Mouse (Mus musculus): ENCODE results near the gene Enpp4.

The Enpp4 gene

GRCm38 (mm10) chr17:44105287-44106138 is at the start of gene Enpp4:
Gene Enpp4, minus strand, starts transcription at chr17:44105809.
- peak; percentile 53 for DNase-seq (ENCODE audit: low read depth, low spot score)

DNA sequence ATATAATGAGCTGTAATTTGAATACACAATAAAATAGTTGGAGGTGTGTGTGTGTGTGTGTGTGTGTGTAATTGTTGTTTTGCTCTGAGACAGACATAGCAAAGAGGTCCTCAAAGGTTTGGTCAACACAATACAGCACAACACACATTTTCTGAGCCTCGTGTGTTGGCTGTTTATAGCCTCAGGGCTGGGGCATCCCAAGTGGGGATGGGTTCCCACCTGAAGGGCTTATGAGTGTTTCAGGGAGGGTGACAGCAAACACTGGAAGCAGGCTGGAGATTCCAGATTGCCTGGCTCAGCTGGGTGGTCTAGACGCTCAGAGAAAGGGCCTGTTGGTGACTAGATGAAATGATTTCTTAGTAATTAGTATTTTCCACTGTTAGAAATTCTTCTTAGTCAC is 49.6 kb upstream of the Enpp4 start:
- no peak for DNase-seq (ENCODE audit: low read depth, low spot score)

DNA sequence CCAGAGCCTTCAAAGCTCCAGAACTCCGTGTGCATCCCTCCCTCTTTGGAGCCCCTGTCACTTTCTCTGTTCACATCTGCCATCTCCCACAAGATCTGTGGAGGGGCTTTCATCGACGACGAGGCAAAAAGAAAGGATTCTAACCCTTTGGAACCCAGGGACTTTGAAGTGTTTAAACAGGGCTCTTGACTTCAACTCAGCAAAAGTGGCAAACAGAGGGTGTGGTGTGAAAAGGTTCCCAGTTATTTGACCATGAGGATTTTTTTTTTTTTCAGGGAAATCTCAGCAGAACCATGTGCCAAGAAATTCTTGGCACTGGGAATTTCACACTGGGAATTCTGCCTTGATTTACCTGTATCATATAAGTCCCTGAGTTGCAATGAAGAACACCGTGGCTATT is 48.3 kb upstream of the Enpp4 start:
- DNase-seq (ENCODE audit: low read depth, low spot score) = no peak

GRCm38 (mm10) chr17:44151889-44152288 is 46.3 kb upstream of the Enpp4 start:
- no peak for DNase-seq (ENCODE audit: low read depth, low spot score)

GRCm38 (mm10) chr17:44151130-44151529 is 45.5 kb upstream of the Enpp4 start:
- no peak for DNase-seq (ENCODE audit: low read depth, low spot score)

DNA sequence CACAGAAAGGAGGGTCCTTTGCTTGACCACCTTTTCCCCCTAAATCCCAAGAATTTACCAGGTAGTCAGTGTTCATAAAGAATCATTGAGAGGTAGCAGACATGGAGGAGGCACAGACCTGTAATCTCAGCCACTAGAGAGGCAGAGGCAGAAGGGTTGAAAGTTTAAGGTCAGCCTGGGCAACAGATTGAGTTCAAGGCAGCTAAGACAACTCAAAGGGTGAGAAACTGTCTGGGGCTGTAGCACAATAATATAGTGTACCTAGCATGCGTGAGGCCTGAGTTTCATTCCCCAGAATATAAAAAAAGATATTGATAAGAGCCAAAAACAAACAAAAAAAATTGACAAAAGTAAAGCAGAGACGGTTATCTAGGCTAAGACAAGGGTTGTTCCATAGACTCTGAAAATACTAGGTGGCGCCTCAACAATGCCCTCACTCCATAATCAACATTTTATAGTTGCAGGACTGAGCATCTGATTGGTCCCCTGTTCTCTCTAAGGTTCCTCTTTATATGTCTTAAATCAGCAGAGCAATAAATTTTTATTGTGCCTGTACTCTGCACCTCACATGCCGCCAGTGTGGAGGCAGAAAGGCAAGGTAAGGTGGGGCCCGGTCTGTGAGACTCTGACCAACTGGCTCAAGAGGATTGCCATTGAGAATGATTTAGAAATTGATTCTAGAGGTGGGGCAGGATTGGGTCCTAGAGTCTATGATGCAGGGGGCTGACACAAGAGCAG is 42.7 kb upstream of the Enpp4 start:
- no peak for DNase-seq (ENCODE audit: low read depth, low spot score)

DNA sequence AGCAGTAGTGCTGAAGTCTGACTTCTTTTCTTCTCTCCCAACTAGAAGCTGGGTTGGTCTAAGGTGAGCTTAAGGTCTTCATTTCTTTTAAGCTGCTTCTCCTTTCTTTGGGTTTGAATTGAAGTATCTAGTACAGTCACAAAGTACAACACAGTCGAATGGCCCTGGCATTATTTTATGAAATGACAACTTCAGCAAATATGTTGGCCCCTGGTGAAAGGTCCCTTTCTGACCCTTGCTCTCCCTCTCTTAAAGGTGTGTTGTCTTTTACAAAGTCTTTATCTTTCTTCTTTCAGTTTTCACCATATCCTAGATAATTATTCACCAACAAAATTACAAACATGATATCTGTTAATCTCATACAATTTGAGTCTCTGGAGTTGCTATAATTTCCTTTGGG is 40.2 kb upstream of the Enpp4 start:
- DNase-seq (ENCODE audit: low read depth, low spot score) = no peak

- DNase-seq (ENCODE audit: low read depth, low spot score) = no peak
Observed at GRCm38 (mm10) chr17:44136863-44137640, 31.4 kb upstream of the Enpp4 start.

GRCm38 (mm10) chr17:44136018-44136417 is 30.4 kb upstream of the Enpp4 start:
- DNase-seq (ENCODE audit: low read depth, low spot score) = no peak

- DNase-seq (ENCODE audit: low read depth, low spot score) = no peak
Observed at GRCm38 (mm10) chr17:44134545-44134944, 28.9 kb upstream of the Enpp4 start.

DNA sequence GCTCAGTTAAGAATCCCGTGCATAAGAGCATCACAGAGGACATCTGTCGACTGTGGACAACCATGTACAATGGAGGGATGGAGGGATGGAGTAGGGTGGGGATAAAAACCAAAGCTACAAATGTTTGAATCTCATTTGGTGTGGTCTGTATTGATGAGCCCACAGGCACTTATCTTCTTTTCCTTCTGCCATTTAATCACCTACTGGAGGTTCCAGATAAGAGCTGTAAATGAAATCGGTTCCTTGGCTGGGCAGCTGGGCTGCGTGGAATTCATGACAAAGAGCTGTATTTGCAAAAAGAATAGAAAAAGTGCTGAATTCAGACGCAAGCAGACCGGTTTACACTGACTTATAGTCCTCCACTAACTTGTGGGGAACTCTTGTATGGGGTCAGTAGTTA is 28.5 kb upstream of the Enpp4 start:
- DNase-seq (ENCODE audit: low read depth, low spot score) = no peak

- DNase-seq (ENCODE audit: low read depth, low spot score) = peak; percentile 37
Observed at GRCm38 (mm10) chr17:44130429-44130828, 24.8 kb upstream of the Enpp4 start.

- DNase-seq (ENCODE audit: low read depth, low spot score) = no peak
Observed at GRCm38 (mm10) chr17:44129092-44129750, 23.6 kb upstream of the Enpp4 start.

GRCm38 (mm10) chr17:44121366-44122100 is 15.9 kb upstream of the Enpp4 start:
- DNase-seq (ENCODE audit: low read depth, low spot score) = no peak

GRCm38 (mm10) chr17:44118231-44118630 is 12.6 kb upstream of the Enpp4 start:
- DNase-seq (ENCODE audit: low read depth, low spot score) = no peak

DNA sequence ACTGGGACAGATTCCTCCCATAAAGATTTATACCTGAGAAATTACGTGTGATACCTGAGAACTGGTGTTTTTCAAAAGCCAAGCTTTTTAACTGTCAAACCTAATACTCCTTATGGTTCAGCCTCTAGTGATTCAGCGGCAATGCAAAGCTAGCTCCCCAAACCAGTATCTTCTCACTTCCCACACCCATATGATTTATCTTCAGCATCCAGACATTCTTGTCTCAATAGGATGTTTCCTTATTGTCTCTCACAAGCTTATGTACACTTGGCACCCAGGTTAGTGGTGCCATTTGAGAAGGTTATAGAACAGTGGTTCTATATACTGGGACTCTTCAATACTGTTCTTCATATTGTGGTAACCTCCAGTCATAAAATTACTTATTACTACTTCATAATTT is 12.1 kb upstream of the Enpp4 start:
- no peak for DNase-seq (ENCODE audit: low read depth, low spot score)

DNA sequence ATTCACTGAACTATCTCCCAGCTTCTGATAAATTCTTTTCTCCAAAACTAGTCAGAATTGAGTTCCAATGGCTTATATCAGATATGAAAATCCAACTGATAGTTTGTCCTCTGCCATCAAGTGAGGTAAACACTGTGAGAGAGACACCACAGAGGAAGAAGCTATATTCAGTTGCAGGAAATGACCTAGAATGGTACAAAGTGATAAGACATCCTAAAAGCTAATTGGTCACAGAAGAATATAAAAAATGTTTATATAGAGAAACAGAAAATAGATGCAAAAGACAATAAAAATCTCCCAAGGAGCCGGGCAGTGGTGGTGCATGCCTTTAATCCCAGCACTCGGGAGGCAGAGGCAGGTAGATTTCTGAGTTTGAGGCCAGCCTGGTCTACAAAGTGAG is 11.0 kb upstream of the Enpp4 start:
- no peak for DNase-seq (ENCODE audit: low read depth, low spot score)

- DNase-seq (ENCODE audit: low read depth, low spot score) = no peak
Observed at GRCm38 (mm10) chr17:44108331-44108730, 2.7 kb upstream of the Enpp4 start.

- DNase-seq (ENCODE audit: low read depth, low spot score) = no peak
Observed at GRCm38 (mm10) chr17:44101961-44102360, 3.6 kb downstream of the Enpp4 start.

- DNase-seq (ENCODE audit: low read depth, low spot score) = no peak
Observed at GRCm38 (mm10) chr17:44100906-44101305, 4.7 kb downstream of the Enpp4 start.

DNA sequence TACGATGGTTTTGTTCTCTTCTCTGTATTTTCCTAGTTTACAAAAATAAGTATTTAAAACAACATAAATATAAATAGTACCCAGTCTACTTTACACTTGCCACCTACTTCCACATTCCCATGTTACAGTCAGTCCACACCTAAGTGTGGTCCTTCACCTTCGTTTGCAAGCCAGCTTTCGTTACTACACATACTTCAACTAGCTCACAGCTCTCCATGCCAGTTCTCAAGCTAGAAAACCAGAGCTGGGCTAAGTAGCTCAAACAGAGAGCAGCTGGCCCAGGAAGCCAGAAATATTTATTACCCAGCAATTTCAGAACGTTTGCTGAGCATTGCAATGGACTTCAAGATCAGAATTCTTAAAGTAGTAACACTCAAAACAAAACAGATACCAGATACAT is 5.1 kb downstream of the Enpp4 start:
- DNase-seq (ENCODE audit: low read depth, low spot score) = no peak
